Mouse (Mus musculus) gastrocnemius, postnatal 10 days (tissue): ENCODE results near the gene Daam2. TPM values are rescaled to one million over a fixed set of nuclear protein-coding genes. Genes with fewer than 3 reads are reported as not detected.
A peak's percentile ranks its signal among the peaks of the same experiment; 100 is the strongest.

Experiments used
- DNase-seq: peaks from one replicate; pipeline ENCODE4 v3.0.0; 2021; ENCODE audit warnings: mixed read lengths
- long read RNA-seq, 2 experiments: library from polyadenylated mRNA; stranded (forward); transcript quantifications; one replicate each; pipeline ENCODE4 v2.0.0; 2021
- total RNA-seq, 2 experiments: library from RNA; stranded (reverse); gene quantifications; 2 replicates each; pipeline ENCODE4 v1.2.3; 2021

Gene Daam2
- 10 to 100 TPM; 13.1 to 13.4 TPM for total RNA-seq
- long read RNA-seq, experiment 1, partial matches to known transcripts, result 4 of 11 reads
- long read RNA-seq, experiment 1, other reads (novel, unspliced or antisense), result 7 of 11 reads
- long read RNA-seq, experiment 2, partial matches to known transcripts, result 3 of 6 reads
- long read RNA-seq, experiment 2, other reads (novel, unspliced or antisense), result 3 of 6 reads

- peak; percentile 79 for DNase-seq
These were observed at the start of gene Daam2 for GRCm38 (mm10) chr17:49563830-49564470. Gene Daam2, minus strand, starts transcription at chr17:49564343.

GRCm38 (mm10) chr17:49610296-49610695, 46.2 kb upstream of the Daam2 start:
- DNase-seq, result no peak

GRCm38 (mm10) chr17:49607351-49608027, 43.3 kb upstream of the Daam2 start:
- DNase-seq, result no peak

- DNase-seq, result no peak
These were observed 41.3 kb upstream of the Daam2 start for GRCm38 (mm10) chr17:49605397-49605796.

- DNase-seq, result no peak
These were observed 25.9 kb upstream of the Daam2 start for GRCm38 (mm10) chr17:49590051-49590450.

GRCm38 (mm10) chr17:49582471-49582870, 18.3 kb upstream of the Daam2 start:
- no peak for DNase-seq

- no peak for DNase-seq
These were observed 13.2 kb upstream of the Daam2 start for GRCm38 (mm10) chr17:49577321-49577720.

GRCm38 (mm10) chr17:49568717-49569116, 4.6 kb upstream of the Daam2 start:
- no peak for DNase-seq

- no peak for DNase-seq
These were observed 346 bp upstream of the Daam2 start for GRCm38 (mm10) chr17:49564489-49564888.

- DNase-seq, result no peak
These were observed 745 bp downstream of the Daam2 start for GRCm38 (mm10) chr17:49563416-49563780.

- no peak for DNase-seq
These were observed 1.3 kb downstream of the Daam2 start for GRCm38 (mm10) chr17:49562701-49563415.

- no peak for DNase-seq
These were observed 2.2 kb downstream of the Daam2 start for GRCm38 (mm10) chr17:49561985-49562384.

- no peak for DNase-seq
These were observed 4.3 kb downstream of the Daam2 start for GRCm38 (mm10) chr17:49559786-49560289.

- no peak for DNase-seq
These were observed 8.0 kb downstream of the Daam2 start for GRCm38 (mm10) chr17:49556169-49556568.

GRCm38 (mm10) chr17:49551991-49552390, 12.2 kb downstream of the Daam2 start:
- DNase-seq, result no peak

- no peak for DNase-seq
These were observed 12.7 kb downstream of the Daam2 start for GRCm38 (mm10) chr17:49551465-49551864.

GRCm38 (mm10) chr17:49545997-49546396, 18.1 kb downstream of the Daam2 start:
- no peak for DNase-seq

- DNase-seq, result no peak
These were observed 18.7 kb downstream of the Daam2 start for GRCm38 (mm10) chr17:49545424-49545823.

- no peak for DNase-seq
These were observed 19.6 kb downstream of the Daam2 start for GRCm38 (mm10) chr17:49544561-49544960.

GRCm38 (mm10) chr17:49540706-49541105, 23.4 kb downstream of the Daam2 start:
- no peak for DNase-seq

- no peak for DNase-seq
These were observed 24.9 kb downstream of the Daam2 start for GRCm38 (mm10) chr17:49539204-49539603.

GRCm38 (mm10) chr17:49535580-49535979, 28.6 kb downstream of the Daam2 start:
- no peak for DNase-seq

- DNase-seq, result no peak
These were observed 29.9 kb downstream of the Daam2 start for GRCm38 (mm10) chr17:49534267-49534719.
